Mouse (Mus musculus) testis, adult 2 months (tissue): Measurements from ENCODE around the gene Diaph3.

Experiments
- CTCF ChIP-seq: fragments of 200-500 bp; IDR thresholded peaks from 2 replicates; pipeline ENCODE4 v1.5.1; 2012; ENCODE audit warnings: low read depth, mild to moderate bottlenecking, inconsistent platforms, low read length, moderate library complexity; ENCODE audit not compliant: control insufficient read depth, insufficient read depth, insufficient replicate concordance
- POLR2A ChIP-seq: fragments of 200-500 bp; IDR thresholded peaks from 2 replicates; pipeline ENCODE4 v1.6.1; 2012; ENCODE audit warnings: low read depth, mild to moderate bottlenecking, inconsistent platforms, low read length, moderate library complexity; ENCODE audit not compliant: control insufficient read depth

DNA sequence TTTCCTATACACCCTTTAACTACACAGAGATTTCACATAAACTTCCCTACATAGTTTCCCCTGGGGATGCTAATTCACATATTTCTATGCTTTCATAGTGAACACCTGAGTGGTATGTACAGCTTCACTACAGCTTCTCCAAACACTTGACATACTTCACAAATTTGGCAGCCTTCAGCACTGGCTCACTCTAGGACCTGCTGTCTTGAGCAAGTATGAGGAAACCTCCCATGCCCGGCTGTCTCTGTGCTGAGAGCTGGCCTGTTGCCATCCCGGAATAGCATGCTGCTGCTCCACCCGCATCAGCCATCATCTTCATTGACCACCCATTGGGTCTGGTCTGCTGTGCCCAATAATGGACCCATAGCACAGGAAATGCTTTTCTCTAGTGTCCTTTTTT is 121.3 kb downstream of the Diaph3 start:
- no peak for TF ChIP-seq CTCF
- TF ChIP-seq POLR2A = no peak
